Mouse (Mus musculus) left cerebral cortex, postnatal 25 days (tissue): Measurements from ENCODE around the gene Gm17349. TPM values are rescaled to one million over a fixed set of nuclear protein-coding genes. Genes with fewer than 3 reads are reported as not detected.
"Not testable (repeated sequence)": the region's sequence is repeated elsewhere in the genome, so short reads cannot be mapped to it uniquely, and the experiment has no call there.

ENCODE experiments used
- DNase-seq, 2 experiments: peaks; one replicate each; pipeline ENCODE4 v3.0.0; 2022; ENCODE audit warnings: low spot score in 2 of 2, mixed read lengths in 1 of 2
- intact Hi-C: fragments of 180-260 bp; cut with DNase I; formaldehyde crosslinking; loops from one replicate; pipeline ENCODE4 v1.15.1; 2025
- total RNA-seq, 2 experiments: library from RNA; stranded (reverse); gene quantifications; 2 replicates each; pipeline ENCODE4 v1.2.3; 2021

The Gm17349 gene
- 1 to 10 TPM; 7.1 to 7.6 TPM for total RNA-seq

DNA sequence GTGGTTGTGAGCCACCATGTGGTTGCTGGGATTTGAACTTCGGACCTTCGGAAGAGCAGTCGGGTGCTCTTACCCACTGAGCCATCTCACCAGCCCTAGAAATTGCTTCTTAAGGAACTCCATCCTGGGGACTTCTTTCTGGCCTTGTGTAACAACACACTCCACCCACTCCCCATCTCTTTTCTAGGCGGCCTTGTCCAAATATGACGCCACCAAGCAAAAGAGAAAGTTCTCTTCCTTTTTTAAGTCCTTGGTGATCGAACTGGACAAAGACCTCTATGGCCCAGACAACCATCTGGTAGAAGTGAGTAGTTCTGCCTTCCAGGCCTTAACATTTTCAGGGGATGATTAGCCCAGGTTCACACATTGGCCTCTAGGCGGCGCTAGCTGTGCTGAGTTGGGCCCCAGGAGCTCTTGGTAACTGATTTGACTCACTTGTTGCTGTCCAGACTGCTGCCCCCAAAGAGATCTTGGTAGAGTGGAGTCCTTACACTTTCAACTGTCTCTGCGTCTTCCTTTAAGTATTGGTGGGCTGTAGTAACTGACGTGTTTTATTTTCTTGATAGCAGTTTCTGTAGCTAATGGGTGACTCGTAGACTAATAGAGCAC lies at the start of gene Gm17349:
Gm17349 (minus strand) TSS at position 51 of the 609 bp plus-strand sequence.
- intact Hi-C loops, result no loop called here

DNA sequence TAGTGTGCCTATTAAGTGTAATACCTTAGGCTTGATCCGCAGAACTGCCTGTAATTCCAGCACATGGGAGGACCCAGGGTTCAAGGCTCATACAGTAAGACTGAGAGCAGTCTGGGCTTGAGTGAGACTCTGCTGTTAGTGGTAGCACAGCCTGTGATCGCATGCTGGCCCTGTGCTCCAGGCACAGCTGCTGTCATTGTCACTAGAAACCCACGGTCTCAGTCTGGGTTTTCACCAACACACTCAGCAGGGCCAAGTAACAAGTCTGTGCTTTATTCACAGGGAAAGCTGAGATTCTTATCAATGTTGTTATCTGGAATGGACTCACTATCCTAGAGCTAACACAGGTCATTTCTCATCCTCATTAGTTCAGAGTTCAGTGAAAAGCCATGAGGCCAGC lies 48.9 kb upstream of the Gm17349 start:
- peak in 1 of 2 experiments; percentile 18 for DNase-seq
- intact Hi-C loops, result no loop called here

More for the DNA sequence above, at the start of gene Gm17349:
- DNase-seq, result peak; percentile 65 to 71

DNA sequence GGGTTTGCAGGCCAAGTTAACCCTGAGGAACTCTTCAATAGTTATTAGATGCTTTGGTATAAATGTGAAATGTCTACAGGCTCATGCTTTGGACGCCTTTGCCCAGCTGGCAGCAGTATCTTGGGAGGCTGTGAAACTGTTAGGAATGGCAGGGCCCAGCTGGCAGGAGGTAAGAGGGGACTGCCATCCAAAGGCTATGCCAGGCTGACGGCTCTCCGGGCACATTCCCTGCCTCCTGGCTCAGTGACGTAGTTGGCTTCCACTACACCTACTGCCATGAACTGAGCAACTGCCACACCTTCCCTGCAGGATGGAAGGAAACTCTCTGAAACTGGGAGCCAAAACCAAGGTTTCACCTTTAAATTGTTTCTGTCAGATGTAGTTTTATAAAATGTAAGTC lies 34.9 kb upstream of the Gm17349 start:
- DNase-seq, result no peak
- intact Hi-C loops, result no loop called here

DNA sequence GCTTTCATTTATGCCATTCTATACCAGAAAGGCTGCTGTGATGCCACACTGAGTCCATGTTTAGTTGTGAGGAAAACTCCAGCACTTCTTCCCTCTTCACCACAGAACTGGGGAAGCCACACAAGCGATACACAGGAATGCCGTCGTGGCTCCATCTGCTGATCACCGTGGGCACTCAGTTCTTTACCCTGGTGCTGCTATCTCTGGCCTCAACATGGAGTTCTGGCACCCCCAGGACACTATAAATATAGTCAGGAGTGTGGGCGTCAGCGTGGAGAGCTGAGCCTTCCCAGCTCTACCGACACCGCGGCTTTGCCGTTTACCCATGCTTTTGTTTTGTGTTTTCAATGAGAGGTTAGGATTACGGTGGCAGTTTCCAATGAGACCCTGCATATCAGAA lies 31.4 kb upstream of the Gm17349 start:
- peak in 1 of 2 experiments; percentile 64 for DNase-seq
- intact Hi-C loops, result no loop called here

DNA sequence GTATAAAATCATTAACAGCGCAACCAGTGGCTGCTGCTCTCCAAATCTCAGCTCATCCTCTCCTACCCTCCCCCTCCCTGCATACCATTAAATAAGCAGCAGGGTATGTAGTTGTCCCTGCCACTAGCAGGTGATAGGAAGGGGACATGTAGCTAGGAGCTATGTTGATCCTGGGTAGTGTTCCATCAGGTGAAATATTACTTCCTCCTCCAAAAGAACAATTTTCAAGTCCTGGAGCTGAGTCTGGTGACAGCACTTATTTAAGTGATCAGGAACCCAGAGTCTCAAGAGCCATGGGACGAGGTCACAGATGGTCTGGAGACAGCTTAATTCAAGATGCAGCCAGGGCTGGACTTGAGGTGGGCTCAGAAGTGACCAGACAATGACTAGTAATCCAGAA lies 30.3 kb upstream of the Gm17349 start:
- intact Hi-C loops, result no loop called here

DNA sequence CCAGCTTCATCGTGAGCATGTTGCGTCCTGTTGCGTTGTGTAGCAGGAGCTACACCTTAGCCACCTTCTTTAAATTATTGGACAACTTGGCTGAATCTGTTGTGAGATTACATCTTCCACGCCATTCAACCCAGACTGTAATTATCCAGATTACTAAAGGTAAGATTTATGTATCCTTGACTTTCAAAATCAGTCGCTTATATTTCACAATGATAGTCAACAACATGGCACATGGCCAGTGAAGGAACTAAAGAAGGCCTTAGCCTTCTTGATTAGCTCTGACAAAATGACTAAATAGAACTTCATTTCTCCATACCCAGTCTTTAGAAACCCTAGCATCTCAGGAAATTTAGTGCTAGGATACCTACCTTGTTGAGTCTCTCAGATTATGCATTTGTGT lies 27.9 kb upstream of the Gm17349 start:
- intact Hi-C loops, result no loop called here
- DNase-seq, result no peak

More for the DNA sequence above, 30.3 kb upstream of the Gm17349 start:
- peak; percentile 100 for DNase-seq

DNA sequence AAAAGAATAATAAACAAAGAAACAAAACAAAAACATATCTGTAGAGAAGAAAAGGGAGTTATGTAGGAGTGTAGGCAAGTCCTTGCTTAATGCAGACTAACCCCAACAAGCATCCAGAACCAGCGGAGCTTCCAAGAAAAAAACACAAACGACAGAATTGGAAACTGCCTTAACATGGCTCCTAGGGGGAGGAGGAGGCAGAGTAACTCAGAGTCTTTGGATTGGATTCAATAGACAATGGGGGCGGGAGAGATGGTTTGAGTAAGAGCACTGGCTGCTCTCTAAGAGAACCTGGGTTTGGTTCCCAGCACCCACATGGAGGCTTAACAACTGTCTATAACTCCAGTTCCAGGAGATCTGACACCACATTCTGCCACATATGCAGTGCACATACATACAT lies 26.4 kb upstream of the Gm17349 start:
- intact Hi-C loops, result no loop called here
- no peak for DNase-seq

DNA sequence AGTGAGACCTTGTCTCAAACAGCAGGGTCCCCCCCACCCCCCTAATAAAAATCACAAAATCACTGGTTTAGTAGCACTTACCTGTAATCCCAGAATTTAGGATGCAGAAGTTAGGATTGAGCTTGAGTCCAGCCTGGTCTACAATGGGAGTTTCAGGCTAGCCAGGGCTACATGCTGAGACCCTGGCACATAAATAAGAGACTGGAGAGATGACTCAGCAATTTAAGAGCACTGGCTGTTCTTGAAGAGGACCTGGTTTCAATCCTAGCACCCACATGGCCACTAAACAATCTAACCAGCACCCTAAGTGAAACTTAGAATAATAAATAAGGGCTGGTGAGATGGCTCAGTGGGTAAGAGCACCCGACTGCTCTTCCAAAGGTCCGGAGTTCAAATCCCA lies 25.9 kb upstream of the Gm17349 start:
- intact Hi-C loops, result no loop called here
- no peak for DNase-seq

DNA sequence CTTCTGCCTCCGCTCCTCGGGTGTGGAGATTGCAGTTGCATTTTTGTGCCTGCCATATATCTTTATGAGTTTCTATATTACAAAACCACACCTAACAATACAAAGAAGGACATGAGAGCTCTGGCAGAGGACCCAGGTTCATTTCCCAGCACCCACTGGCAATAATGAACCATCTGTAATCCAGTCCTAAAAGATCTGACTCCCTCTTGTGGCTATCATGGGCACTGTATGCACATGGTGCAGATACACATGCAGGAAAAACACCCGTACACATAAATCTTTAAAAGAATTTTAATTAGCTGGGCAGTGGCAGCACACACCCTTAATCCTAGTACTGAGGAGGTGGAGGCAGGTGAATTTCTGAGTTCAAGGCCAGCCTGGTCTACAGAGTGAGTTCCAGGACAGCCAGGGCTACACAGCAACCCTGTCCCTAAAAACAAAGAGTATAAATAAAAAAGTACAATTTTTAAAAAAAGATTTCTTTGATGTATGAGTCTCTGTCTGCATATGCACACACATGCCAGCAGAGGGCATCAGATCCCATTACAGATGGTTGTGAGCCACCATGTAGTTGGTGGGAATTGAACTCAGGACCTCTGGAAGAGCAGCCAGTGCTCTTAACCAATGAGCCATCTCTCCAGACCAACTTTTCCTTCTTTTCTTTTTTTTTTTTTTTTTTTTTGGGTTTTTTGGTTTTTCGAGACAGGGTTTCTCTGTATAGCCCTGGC lies 23.9 kb upstream of the Gm17349 start:
- DNase-seq, result no peak
- intact Hi-C loops, result loop anchor here (5.0 kb wide), 1 partner anchor 173 kb away; no protein-coding TSS in a partner anchor

DNA sequence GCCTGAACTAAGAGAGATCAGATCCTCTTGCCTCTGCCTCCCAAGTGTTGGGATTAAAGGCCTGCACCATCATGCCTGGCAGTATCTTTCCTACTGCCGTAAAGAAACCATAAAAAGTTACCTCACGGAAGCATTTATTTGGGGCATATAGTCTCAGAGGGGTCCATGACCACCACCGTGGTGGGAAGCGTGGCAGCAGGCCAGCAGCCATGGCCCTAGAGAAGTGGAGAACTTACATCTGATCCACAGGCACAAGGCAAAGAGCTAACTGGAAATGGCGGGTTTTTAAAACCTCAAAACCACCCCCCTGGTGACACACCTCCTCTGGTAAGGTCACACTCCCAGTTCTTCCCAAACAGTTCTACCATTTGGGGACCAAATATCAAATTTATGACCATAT lies 22.9 kb upstream of the Gm17349 start:
- DNase-seq, result no peak
- intact Hi-C loops, result loop anchor here (5.0 kb wide), 1 partner anchor 174 kb away; no protein-coding TSS in a partner anchor

DNA sequence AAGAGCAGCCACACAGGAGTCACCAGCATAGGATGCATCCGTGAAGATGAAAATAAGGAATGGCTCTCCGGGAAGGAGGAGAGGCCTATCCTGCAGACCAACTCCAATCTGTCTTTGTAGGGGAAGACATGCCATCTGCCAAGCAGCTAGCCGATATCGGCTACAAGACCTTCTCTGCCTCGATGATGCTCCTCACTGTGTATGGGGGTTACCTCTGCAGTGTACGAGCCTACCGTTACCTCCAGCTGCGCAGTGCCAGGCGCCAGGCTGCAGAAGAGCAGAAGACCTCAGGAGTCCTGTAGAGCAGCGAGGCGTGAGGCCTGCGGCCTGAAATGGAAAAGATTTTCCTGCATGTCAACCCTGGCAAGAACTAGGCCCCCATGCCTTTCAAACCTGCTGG lies 22.2 kb upstream of the Gm17349 start:
- DNase-seq, result no peak
- intact Hi-C loops, result loop anchor here (5.0 kb wide), 1 partner anchor 175 kb away; no protein-coding TSS in a partner anchor

DNA sequence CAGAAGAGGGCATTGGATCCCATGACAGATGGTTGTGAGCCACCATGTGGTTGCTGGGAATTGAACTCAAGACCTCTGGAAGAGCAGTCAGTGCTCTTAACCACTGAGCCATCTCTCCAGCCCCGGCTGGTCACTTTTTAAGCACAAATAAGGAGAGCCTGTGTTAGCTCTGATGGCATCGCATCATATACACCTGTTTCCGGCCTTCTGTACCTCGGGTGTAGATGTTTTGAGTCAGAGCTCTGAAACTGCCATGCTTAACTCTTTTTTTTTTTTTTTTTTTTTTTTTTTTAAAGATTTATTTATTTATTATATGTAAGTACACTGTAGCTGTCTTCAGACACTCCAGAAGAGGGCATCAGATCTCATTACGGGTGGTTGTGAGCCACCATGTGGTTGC lies 21.7 kb upstream of the Gm17349 start:
- intact Hi-C loops, result loop anchor here (5.0 kb wide), 1 partner anchor 175 kb away; no protein-coding TSS in a partner anchor
- DNase-seq, result not testable (repeated sequence)

DNA sequence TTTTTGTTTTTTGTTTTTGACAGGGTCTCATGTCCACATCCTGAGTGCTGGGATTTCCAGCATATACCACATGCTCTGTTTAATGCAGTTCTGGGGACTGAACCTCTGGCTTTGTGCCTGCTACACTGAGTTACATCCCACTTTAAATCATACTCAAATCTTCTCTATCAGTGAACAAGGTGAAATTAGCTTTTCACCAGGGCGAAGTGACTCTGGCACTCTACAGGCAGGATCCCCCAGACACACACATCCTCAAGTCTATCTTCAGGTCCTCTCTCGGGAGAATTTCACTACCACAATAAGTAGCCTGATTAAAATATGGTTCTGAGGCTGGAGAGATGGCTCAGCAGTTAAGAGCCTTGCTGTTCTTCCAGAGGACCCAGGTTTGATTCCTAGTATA lies 21.3 kb upstream of the Gm17349 start:
- DNase-seq, result no peak
- intact Hi-C loops, result loop anchor here (5.0 kb wide), 1 partner anchor 176 kb away; no protein-coding TSS in a partner anchor

DNA sequence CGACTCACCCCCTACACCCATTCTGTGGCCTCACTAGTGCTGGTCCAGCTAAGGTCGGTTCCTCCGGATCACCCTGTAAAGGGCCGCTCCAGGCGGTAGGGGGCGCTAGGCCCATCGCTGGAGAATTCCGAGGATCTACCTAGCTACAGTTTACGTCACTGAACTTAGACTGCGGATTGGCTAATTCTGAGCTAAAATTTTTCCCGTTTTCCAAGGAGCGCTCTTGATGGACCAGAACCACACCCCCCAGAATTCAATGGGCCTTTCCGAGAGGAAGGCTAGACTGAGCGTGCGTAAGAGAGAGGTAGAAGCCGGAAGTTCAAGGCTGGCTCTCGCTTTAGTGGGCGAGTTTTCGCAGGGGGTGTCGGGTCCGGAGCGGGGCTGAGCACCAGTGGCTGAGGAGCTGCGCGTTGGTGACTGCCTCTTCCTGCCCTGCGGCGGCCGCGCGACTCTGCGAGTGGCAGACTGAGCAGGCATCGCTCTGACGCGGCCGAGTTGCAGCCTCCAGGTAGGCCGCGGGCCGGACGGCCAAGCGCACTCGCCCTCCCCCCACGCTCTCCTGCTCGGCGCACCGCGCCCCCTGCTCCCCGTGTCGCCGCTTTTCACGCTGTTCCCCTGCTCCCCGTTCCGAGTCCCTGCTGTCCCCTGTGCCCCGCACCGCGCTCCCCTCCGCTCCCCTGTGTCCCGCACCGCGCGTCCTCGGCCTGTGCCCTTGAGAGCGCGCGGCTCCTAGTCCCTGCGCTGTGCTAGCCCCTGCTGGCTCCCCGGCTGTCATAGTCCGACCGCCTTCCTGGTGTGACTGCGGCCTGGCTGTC lies 20.3 kb upstream of the Gm17349 start, which contains the start of gene Cox14:
Cox14 (plus strand) TSS at position 278 of the 815 bp plus-strand sequence.
- DNase-seq, result peak; percentile 95 to 99

DNA sequence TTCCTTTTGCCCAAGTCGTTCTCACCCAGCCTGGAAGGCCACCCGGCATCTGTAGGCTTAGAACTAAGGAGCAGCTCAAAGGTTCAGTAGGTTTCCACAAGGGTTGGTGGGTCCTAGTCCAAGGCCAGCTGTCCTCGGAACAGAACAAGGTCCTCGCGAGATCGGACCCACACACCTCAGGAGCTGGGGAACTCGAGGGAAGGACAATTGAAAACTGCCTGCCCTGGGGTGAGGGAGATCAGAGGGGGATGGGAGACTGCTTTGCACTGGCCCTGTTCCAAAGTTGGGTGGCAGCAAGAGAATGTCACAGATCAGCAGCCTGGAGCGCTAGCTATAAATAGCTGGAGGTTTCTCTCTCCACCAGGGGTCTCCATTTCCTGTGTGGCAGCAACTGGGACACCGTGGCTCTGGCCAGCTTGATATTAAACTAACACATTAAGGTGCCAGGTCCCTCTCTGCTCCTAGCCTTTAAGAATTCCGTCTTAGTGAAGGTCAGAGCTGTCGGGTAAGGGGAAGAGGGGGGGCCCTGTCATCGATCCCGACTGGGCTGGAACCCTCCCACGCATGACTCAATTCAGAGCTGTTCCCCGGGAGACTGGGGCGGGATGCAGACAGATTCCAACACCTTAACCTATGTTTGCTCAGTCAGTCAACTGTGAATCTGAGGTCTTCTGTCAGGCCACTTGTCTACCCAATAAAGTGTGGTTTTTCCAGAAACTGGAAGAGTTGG lies 19.2 kb upstream of the Gm17349 start:
- DNase-seq, result peak; percentile 73 to 78
- intact Hi-C loops, result loop anchor here (2.0 to 5.0 kb wide), 2 partner anchors 48 to 178 kb away; partner anchors contain the start of gene Cers5

More for the DNA sequence above, 20.3 kb upstream of the Gm17349 start, which contains the start of gene Cox14:
- intact Hi-C loops, result loop anchor here (2.0 to 5.0 kb wide), 2 partner anchors 47 to 177 kb away; partner anchors contain the start of gene Cers5

DNA sequence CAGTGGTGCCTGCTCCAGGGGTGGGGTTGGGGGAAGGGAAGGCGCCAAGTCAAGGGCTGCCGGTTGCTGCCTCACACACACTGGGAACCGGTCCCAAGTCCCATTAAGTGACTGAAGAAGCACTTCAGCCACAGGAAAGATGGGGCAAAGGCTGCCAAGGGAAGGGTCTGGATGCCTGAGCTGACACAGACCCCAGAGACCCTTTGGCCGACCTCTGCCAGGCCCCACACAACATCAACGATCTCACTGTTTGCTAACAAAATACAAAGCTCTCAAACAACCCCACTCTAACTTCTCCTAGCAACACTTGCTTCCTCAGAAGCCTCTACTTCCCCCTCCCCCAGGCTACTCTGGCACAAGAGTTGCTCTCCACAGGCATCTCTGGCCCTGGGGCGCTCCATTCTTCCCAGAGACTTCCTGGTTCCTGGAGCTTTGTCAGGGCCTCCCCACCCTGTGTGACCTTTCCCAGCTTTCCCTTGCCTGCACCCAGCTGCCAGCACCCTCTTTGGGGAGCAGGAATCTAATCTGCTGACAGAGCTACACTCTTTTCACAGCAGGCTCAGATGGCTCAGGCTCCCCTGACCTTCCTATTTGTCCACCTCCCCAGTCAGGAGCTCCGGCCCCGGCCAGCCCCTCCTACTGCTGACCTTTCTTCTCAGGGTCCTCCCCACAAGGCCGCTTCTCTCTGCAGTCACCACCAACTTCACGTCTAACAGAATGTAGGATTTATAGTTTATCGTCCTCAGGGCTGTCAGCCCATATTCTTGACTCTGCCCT lies 18.4 kb upstream of the Gm17349 start:
- peak in 1 of 2 experiments; percentile 75 for DNase-seq
- intact Hi-C loops, result loop anchor here (2.0 kb wide), 1 partner anchor 49 kb away; the partner anchor contains the start of gene Cers5

DNA sequence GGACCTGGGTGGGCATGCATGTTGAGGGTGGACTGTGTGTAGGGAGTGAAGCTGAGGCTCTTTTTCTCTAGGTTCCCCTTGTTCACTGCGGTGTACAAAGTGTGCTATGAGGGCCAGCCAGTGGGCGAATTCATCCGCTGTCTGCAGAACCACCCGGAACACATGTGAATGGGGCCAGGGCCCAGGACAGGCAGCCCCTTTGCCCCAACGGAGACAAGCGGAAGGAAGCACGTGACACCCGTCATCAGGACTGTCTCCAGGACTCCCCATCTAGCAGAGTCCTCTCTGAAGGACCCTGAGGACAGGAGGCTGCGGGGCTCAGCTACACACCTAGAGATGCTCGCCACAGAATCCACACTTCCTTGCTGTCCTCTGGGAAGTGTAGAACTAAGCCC lies 17.8 kb upstream of the Gm17349 start:
- no peak for DNase-seq
- intact Hi-C loops, result no loop called here
